Mouse (Mus musculus) adrenal gland, postnatal 4 days (tissue): ENCODE measurements around the gene Lin7c. TPM values are rescaled to one million over a fixed set of nuclear protein-coding genes. Genes with fewer than 3 reads are reported as not detected.
A peak's percentile ranks its signal among the peaks of the same experiment; 100 is the strongest.

ENCODE experiments used
- DNase-seq, 2 experiments: peaks; one replicate each; pipeline ENCODE4 v3.0.0; 2021 to 2022; ENCODE audit warnings: low spot score in 2 of 2, mixed read lengths in 2 of 2
- total RNA-seq, 2 experiments: library from RNA; stranded (reverse); gene quantifications; 2 replicates each; pipeline ENCODE4 v1.2.3; 2021

Lin7c gene
- total RNA-seq, 2 experiments from 2014 or later = 91.0 to 94.8 TPM

DNA sequence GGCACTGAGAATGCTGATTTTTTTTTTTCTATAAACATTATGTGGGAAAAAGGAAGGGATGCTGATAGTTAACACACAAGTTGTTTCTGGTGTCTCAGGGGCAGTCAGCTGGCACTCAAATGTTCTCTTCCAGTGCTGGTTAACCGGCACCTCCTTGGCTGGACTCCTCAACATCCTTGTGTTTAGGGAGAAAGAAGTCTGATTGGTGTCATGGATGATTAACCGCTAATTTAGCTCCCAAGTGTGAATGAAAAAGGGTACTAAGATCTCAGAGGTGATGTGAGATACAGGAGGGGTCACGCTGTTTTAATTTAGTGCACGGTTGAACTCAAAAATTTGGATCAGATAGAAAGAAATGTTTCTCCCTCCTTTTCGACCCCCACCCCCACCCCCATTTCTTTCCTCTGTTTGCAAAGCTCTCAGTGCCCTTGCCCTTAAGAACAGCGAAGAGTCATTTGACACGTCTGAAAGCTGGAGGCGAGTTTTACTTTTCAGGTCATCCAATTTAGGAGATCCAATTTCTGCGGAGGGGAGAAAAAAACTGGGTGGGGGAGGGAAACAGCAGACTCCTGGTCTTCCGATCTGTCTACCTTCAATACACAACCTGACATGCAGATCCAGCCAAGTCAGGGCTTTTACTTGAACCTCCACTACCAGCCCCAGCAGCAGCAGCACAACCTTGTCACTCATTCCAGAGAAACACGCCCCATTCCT, 26.3 kb downstream of the Lin7c start:
- DNase-seq = no peak

DNA sequence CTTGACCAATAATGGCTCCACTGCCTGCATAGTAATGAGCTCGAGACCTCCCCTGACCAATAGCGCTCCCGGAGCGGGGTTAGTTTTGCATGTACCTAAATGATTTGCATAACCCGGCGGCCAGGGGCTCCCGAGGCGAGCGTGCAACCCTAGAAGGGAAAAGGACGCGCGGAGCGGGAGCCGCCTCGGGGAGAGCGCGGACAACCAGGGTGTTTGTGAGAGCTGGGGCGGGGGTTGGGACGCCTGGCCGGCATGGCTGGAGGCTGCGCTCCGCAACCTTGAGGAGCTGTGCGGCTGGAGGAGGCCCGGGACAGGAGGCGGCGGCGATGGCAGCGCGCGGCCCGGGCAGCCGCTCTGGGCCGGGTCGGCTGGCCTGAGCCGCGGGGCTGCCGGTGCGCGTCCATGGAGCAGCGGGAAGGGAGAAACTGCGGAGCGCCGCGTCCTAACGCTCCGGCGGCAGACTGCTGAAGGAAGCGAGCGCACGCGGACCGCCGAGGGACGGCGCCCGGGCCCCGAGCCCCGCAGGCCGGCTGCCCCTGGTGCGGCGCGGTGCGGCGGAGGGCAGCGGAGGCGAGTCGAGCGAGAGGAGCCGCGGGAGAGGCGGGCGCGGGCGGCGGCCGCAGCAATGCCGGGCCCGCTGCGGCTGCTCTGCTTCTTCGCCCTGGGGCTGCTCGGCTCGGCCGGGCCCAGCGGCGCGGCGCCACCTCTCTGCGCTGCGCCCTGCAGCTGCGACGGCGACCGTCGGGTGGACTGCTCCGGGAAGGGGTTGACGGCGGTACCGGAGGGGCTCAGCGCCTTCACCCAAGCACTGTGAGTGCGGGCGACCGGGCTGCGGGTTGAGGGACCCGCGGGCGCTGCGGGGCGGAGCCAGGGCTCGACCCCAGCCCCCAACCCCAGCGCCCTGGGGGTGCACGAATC, 27.1 kb downstream of the Lin7c start, which contains the start of gene Lgr4:
Gene Lgr4, plus strand, starts transcription at position 152 of the 918 bp plus-strand sequence.
- DNase-seq = peak; percentile 86 to 96

DNA sequence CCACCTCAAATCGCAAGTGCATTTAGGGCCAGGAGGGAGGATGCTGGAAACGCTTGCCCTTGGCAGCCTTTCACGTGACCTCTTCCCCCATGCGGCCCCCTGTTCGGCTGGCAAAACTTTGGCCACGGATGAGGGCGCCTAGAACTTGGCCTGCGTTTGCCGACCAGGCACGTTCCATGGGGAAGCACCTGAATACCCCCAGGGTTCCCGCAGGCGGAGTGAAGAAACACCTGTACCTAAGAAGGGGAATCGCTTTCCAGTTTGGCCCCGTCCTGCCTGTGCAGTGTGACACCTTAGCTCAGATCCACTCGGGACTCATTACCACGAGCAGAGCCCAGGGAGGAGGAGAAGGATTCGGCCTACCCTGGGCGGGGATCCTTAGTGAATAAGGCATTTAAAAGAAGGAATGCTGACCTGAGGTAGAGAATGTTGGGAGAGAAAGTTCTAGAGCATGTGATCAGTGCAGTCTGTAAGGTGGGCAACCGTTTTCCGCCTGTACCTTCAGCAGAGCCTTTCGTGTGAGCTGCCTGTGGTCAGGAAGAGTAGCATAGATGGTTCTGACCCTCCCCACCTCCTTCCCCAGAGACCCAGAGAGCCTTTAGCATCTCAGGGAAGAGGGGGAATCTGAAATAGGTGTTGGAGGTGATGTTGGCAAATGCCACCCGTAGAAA, 28.1 kb downstream of the Lin7c start:
- DNase-seq = no peak

DNA sequence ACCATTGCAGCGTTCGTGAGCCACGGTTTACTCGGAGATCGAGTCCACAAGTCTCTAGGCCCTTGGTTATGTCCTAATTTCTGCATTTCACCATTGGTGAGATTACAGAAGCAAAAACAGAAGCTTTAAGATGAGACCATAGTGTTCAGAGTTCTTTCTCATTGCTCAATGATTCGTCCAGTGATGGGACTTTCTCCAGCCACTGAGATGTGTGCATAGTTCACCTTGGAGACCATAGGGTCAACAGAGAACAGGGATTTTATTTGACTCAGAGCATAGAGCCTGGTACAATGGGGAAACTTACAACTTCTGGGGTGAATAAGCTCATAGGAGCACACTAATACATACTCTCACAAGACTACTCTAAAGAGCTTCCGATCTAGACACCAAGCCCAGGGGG, 29.8 kb downstream of the Lin7c start:
- no peak for DNase-seq

DNA sequence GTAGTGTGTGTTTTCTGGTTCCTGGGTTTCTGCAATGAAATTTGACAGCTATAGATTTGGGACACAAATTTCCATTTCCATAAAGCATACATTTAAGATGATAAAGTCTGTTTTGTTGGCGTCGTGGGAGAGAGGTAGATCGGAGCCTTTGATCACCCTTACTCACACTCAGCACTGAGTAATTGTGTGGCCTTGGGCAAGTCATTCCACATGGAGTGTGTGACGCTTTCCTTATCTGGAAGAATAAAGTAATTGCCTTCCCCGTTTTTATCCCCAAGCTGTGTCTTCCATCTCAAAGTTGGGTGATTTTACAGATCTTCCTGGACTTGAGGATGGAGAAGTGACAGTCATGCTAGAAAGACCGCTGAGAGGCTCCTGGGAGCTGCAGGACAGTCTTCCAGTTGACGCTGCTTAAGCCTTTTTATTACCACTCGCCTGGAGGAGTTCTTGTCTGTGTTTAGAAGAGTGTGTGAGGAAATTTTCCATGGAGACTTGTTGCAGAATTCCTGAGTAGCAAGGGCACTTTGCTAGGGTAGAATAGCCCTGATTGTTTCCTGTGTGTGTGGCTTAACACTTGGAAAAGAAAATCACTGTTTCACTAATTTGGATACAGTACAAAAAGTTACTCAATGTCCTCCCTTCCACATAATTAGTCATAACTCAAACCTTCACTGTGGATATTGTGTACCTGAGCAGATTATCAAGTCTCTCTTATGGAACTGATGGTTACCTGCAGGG, 30.8 kb downstream of the Lin7c start:
- no peak for DNase-seq

DNA sequence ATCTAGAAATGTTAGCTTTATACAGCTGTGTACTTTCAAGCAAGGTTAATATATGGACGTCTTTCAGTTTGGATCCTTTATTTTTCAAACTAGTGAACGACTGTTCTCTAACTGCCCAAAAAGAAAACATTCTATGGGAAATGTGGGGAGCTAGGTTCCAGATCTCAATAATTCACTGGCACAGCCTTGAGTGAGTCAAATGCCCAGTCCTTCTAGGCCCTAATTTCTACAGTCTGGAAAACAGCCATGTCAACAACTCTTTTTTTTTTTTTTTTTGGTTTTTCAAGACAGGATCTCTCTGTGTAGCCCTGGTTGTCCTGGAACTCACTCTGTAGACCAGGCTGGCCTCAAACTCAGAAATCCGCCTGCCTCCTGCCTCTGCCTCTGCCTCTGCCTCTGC, 31.7 kb downstream of the Lin7c start:
- DNase-seq = no peak

DNA sequence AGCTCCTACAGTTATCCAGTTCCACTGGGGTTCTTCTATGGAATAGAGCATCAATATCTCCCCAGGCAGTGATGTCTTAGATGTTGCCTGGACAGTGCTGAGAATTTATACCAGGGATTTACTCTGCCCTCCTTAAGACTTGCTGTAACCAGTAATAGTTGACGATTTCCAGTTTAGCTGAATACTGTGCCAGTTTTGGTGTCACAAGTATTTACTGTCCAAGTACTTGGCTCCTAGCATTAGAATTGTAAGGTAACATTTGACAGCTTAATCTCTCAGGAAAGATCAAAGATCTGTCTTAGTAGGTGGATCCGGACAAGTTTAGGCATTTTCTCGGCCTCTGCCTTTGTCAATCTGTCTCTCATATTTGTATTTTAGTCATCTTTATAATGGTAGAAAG, 32.4 kb downstream of the Lin7c start:
- no peak for DNase-seq

DNA sequence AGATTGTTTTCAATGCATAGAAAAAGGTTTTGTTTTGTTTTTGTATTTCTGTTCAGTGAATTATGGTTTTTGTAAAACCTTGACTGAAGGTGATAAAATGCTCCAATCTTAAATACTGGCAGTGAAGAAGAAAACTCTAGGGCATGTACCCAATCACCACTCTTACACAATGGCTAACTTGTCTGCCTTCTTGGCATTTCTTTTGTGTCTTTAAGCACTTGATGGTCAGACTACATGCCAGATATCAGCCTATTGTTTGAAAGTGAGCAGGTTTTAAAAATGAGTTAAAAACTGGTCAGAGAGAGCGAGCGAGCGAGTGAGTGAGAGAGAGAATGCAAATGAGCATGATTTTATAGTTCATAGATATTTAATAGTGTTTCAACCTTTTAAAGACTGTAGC, 33.3 kb downstream of the Lin7c start:
- no peak for DNase-seq

DNA sequence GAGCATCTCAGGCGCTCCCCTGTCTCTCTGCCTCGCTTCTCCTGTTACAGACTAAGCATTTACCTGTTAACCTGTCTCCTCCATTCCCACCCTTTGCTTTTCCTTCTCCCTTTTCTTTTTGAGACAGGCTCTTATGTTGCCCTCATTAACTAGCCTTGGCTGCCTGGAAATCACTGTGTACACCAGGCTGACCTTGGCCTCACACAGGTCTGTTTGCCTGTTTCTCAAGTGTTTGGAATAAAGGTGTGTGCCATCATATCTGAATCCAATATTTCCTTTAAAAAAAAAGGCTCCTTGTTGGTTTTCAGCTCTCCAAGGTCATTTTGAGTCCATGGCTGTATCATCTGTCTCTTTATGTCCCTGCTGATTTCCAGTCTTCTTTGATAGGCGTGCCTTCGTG, 36.3 kb downstream of the Lin7c start:
- no peak for DNase-seq

DNA sequence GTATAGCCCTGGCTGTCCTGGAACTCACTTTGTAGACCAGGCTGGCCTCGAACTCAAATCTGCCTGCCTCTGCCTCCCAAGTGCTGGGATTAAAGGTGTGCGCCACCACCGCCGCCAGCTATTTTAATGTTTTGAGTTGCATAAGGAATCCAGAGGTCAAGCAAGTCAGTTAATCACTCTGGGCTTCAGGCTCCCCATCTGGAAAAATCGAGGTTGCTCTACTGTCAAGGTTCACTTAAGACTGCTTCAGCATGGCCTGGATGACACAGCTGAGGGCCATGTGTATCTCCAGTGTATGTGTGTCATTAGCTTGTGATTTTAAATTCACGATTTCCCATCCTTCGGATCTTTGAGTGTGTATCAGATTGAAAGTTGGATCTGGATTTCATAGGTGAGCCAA, 36.8 kb downstream of the Lin7c start:
- DNase-seq = no peak

DNA sequence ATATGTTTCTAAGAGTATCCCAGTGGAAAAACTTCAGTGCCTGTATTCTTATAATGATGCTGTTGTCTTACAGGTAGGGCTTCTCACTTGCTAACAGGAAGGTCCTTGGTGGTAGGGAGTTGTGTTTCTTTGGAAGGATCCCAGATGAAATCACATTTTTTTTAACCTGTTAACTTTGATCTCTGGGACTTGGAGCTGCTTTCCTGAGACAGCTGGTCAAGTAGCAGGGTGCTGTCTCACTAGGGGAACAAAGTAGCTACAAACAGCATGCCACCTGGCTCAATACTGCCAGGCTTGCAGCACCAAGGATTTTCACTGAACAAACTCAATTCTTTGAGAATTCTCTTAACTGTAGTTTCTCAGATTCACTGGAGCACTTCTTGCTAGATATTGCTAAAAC, 37.2 kb downstream of the Lin7c start:
- no peak for DNase-seq

DNA sequence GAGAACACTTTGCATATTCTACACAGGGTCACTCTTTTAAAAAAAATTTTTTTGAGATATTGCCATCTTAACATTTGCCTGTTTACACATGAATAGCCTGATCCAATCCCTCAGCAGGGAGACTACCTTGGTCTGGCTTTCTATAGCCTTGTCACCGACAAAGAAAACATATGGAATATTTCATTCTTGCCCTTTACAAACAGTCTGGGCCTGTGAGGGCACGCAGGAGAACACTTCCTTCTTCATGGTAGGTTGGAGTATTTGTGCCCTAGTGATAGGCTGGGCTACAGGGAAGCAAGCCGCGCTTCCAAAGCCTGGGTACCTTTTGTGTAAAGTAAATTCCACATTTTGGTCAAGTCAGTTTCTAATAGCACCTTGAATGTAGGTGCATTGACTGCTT, 38.1 kb downstream of the Lin7c start:
- no peak for DNase-seq

DNA sequence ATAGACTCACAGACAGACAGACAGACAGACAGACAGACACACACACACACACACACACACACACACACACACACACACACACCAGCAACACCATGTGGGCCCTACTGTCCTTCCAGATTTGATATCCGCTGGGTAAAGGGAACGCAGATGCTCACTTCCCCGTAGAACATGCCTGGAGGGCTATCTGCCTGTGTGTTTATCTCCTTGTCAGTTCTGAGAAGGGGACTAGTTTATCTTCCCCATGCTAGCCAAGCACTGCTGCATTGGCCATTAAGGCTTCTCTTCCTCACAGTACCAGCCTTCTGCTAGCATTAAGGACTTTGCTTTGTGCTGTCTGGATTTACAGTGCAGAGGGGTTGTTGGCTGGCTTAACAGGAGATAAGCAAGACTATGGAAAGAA, 38.6 kb downstream of the Lin7c start:
- no peak for DNase-seq

DNA sequence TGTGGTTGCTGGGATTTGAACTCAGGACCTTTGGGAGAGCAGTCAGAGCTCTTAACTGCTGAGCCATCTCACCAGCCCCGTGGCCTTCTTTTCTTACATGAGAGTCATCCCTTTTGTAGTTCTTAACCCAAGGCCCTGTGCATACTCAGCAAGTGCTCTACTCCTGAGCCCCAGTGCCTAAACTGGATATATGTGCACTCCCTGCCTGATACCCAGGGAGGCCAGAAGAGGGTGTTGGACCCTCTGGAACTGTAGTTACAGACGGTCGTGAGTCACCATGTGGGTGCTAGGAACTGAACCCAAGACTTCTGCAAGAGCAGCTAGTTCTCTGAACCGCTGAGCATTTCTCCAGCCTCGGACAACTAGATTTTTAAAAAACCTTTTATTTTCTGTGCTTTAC, 39.7 kb downstream of the Lin7c start:
- no peak for DNase-seq

DNA sequence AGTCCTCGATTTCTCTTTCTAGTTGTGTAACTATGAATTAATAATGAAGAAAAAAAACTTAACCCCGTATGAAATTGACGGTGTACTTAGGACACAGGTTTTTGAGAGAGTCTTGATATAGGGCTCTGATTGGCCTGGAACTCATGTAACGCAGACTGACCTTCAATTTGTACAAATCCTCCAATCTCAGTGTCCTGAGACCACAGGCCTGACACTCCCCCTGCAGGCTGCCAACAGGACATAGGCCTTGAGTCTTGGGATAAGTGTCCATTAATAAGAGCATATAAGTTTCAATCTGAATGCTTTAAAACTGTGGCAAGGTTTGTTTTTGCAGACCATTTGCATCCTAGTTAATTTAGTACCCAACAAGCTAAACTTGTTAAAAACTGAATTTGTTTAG, 40.1 kb downstream of the Lin7c start:
- DNase-seq = no peak

DNA sequence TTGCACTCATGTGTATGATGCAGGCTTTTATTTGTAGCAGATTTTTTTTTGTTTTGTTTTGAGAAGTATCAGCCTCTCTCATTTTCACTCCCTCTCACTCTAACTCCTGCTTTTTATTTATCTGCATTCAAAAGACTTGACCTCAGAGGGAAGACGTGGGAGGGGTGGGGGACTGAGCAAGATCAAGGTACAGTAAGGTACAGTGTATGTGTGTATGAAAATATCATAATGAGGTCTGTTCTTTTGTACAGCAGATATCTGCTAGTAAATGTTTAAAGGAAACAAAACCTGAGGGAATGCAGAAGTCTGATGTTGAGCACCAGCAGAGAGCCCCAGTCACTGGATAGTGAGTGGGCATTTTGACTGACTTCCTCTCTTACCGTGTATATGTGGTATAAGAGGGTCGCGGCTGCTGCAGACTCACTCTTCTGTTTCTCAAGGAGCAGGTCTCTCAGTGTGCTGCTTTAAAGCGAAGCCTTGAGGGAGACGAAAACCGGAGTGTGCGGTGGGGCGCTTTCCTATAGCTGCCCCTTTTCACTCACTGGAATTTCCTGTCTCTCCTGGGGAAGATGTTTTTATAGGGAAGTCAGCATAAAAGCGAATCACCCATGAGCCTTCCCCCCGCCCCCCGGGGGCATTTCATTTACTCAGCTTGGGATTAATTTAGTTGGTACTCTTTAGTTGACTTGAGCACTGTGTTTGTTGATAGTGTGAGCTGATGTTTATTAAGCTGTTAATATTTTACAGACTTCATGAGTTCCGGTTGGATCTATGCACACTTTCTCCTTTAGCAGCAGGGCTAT, 41.5 kb downstream of the Lin7c start:
- no peak for DNase-seq

DNA sequence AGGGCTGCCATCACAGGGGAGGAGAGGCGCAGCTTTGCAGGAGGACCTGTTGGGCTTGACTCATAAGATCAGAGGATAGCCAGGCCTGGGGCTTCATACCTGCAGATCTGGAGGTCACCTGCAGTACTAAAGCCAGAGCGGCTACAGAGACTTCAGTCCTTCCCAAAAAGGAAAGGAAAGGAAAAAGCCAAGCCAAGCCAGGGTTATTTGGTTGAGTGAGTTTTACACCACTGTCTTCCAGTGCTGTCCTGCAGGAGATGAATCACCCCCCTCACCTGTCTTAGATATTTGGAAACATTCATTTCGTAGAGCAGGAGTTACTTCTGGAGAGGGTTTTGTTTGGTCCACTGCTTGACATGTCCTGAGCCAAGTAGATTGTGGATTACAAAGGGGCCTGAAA, 42.5 kb downstream of the Lin7c start:
- no peak for DNase-seq

DNA sequence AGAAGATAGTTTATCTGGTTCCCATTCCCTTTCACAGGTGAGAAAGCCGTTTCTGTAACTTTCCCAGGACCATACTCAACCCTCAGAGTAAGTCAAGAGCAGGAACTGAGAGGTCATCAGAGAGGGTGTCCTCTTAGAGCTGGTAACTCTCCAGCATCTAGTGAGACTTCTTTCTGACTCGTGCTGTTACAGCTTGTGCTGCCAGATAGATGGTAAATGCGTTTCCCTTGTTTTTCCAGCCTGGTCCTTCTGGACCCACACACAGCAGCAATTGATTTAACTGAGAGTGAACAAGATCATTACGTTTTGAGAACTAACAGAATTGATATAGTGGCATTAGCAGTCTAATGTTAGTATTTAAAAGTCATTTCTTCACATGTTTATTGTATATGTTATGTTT, 43.4 kb downstream of the Lin7c start:
- no peak for DNase-seq

DNA sequence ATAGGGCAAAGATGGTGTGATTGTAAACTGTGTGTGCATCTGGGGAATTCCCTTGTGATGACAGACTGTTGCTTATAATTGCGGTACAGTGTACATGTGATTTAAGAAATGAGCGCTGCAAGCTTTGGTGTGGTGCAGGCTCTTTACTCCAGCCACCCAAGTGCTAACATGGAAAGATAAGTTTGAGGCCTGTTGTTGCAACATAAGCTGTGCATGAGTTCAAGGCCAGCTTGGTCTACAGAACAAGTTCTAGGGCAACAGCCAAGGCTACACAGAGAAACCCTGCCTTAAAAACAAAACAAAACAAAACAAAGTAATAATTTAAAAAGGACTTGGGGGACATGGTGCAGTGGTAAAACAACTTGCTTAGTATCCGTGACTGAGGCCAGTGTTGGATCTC, 44.5 kb downstream of the Lin7c start:
- DNase-seq = no peak

DNA sequence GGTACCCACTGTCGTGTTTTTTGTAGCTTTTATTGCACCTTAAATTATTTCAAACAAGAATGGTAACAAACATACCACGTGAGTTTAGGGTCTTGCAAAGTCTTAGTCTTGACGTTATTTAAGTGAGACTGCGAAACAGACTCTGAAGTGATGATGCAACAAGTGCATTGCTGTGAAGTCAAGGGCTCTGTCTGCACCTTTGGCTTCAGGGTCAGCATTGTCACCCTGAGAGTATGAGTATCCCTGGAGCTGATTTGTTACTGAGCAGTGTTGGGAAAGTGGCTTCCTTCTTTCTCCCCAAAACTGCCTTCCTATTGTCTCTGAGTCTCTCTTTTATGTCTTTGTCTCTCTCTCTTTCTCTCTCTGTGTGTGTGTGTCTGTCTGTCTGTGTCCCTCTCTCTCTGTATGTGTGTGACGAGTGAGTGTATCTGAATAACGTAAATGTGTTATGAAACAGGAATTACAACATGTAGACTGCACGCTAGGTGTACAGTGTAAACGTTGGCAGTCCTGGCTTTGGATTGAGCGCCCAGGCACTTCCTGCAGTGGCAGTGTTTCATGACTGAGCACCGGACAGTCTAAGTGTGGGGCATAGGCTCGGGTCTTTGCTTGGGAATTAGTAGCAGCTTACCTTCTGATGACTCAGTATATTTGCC, 45.2 kb downstream of the Lin7c start:
- DNase-seq = no peak
